Mouse (Mus musculus) stomach, postnatal 0 days (tissue): ENCODE measurements around the gene Vim.

Experiments
- CTCF ChIP-seq: IDR thresholded peaks from 2 replicates; pipeline ENCODE4 v1.5.1; 2016; ENCODE audit warnings: antibody characterized with exemption, low read depth, mild to moderate bottlenecking, moderate library complexity
- EP300 ChIP-seq: optimal IDR thresholded peaks from 2 replicates; pipeline ENCODE3; 2016; ENCODE audit warnings: antibody characterized with exemption

GRCm38 (mm10) chr2:13538258-13538657, 35.5 kb upstream of the Vim start:
- TF ChIP-seq CTCF = no peak
- TF ChIP-seq EP300 = no peak
